Mouse (Mus musculus) neutrophil, adult 5-6 weeks (primary cell): Measurements from ENCODE around the gene Hemgn. TPM values are rescaled to one million over a fixed set of nuclear protein-coding genes. Genes with fewer than 3 reads are reported as not detected.

Experiments used
- total RNA-seq: library from RNA; stranded (forward); fragments of 200-1000 nt; gene quantifications from 2 replicates; pipeline ENCODE4 v1.2.3, GENCODE M21; 2017

The Hemgn gene
- total RNA-seq, 1 experiment from 2014 or later: 0.47 TPM

Other genes with a start within 250 kb of the Hemgn start
- 62.5 and 81.4 TPM in 2 replicates for gene Xpa, start 217.2 kb downstream of the Hemgn start, total RNA-seq
- not detected in 2 replicates for gene Foxe1, start 69.9 kb downstream of the Hemgn start, total RNA-seq
- 10.1 and 13.2 TPM in 2 replicates for gene Trmo, start 24.1 kb downstream of the Hemgn start, total RNA-seq
- 43.2 and 45.9 TPM in 2 replicates for gene Anp32b, start 37.4 kb upstream of the Hemgn start, total RNA-seq
- gene Nans, start 75.7 kb upstream of the Hemgn start, total RNA-seq: 19.1 and 20.1 TPM in 2 replicates
- 64.6 and 79.0 TPM in 2 replicates for gene Trim14, start 122.6 kb upstream of the Hemgn start, total RNA-seq
- gene Coro2a, start 188.7 kb upstream of the Hemgn start, total RNA-seq: 26.6 and 36.5 TPM in 2 replicates
- gene Tbc1d2, start 236.7 kb upstream of the Hemgn start, total RNA-seq: 3.3 and 3.7 TPM in 2 replicates